Mouse (Mus musculus): Measurements from ENCODE around the gene Grin1. TPM values are rescaled to one million over a fixed set of nuclear protein-coding genes. Genes with fewer than 3 reads are reported as not detected.

Gene Grin1
- total and polyA plus RNA-seq, 3 experiments: 0.07 TPM; not detected in 2

DNA sequence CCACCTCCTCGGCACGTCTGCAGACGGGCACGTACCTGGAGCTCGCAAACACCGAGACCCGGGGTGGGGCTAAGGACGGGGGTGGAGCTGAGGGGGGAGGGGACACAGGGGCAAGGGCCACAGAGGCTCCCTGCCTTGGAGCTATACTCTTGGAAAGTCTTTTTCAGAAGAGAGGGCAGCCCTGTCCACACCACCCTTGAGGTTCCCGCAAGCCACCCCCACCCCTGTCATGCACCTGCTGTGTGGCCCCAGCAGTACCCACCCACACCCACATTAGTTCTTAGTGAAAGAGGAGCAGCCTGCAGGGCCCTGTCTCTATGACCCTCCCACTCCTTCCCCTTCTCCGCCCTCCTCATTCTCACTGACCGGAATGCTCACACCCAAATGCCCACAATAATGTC lies 7.5 kb downstream of the Grin1 start:
- no peak overlapping the region for H3K9ac ChIP-seq (ENCODE audit: control insufficient read depth, low read depth, low read length, poor library complexity, severe bottlenecking)
- peaks cover 0 to 2% of the 10 kb centered on the region in 2 experiments; a peak in 1 of 4 replicates for H3K27me3 ChIP-seq (ENCODE audit: control insufficient read depth in 1 of 2, insufficient read depth in 2 of 2, low read length in 2 of 2)
- no peak overlapping the region for H3K4me3 ChIP-seq (ENCODE audit: control insufficient read depth in 1 of 2, insufficient read depth in 1 of 2, low read depth in 2 of 2, low read length in 2 of 2)

DNA sequence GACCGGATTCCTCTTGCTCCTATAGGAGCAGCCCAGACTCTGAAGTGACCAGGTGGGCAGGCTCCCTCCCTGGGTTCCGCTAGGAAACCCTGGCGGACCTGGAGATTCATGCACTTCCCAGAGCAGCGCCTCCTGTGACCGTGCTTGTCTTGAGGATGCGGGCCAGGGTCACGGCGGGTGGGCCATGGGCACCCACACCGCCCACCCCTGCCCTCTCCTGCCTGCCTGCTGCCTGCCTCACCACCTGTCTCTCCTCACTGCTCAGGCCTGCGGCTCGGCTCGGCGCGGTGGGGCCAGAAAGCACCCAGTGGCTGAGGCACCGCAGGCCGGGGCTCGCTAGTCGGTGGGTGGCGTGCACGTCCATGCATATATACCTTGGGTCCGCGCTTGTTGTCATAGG lies 8.0 kb downstream of the Grin1 start:
- H3K27me3 ChIP-seq (ENCODE audit: control insufficient read depth in 1 of 2, insufficient read depth in 2 of 2, low read length in 2 of 2): peaks cover 0 to 2% of the 10 kb centered on the region in 2 experiments; a peak in 1 of 4 replicates
- H3K4me3 ChIP-seq (ENCODE audit: control insufficient read depth in 1 of 2, insufficient read depth in 1 of 2, low read depth in 2 of 2, low read length in 2 of 2): no peak overlapping the region
- H3K27ac ChIP-seq (ENCODE audit: control insufficient read depth, low read depth, low read length): no peak overlapping the region
- no peaks in the 10 kb centered on the region for H3K36me3 ChIP-seq (ENCODE audit: control insufficient read depth in 1 of 2, insufficient read depth in 2 of 2, low read length in 2 of 2)
- H3K9me3 ChIP-seq (replicated peaks; ENCODE audit: insufficient read depth, low read length): no peaks in the 10 kb centered on the region
- no peaks in the 10 kb centered on the region for H3K4me1 ChIP-seq (ENCODE audit: control insufficient read depth in 1 of 2, insufficient read depth in 2 of 2, low read length in 2 of 2)
- no peak for TF ChIP-seq MAX (IDR thresholded peaks at IDR 0.05; ENCODE audit: low read length)
- no peak for TF ChIP-seq CHD1 (IDR thresholded peaks at IDR 0.05; ENCODE audit: low read depth, low read length)
- TF ChIP-seq CHD2 (IDR thresholded peaks at IDR 0.05; ENCODE audit: low read length): no peak
- TF ChIP-seq RAD21 (IDR thresholded peaks at IDR 0.05; ENCODE audit: low read depth, low read length): no peak
- no peak for TF ChIP-seq ZC3H11A (IDR thresholded peaks at IDR 0.05; ENCODE audit: low read depth, low read length)
- TF ChIP-seq TCF12 (IDR thresholded peaks at IDR 0.05; ENCODE audit: low read depth, low read length): no peak
- no peak for TF ChIP-seq CTCF (IDR thresholded peaks at IDR 0.05 in 2 of 3, conservative IDR thresholded peaks at IDR 0.05 in 1 of 3; ENCODE audit: control insufficient read depth in 1 of 3, insufficient read depth in 1 of 3, low read depth in 2 of 3, low read length in 3 of 3, poor library complexity in 1 of 3, severe bottlenecking in 1 of 3)
- no peak for TF ChIP-seq GABPA (IDR thresholded peaks at IDR 0.05; ENCODE audit: low read depth, low read length)
- TF ChIP-seq EP300 (IDR thresholded peaks at IDR 0.05; ENCODE audit: low read depth in 1 of 2, low read length in 2 of 2): no peak
- no peak for TF ChIP-seq TAL1 (IDR thresholded peaks at IDR 0.05; ENCODE audit: low read length)
- TF ChIP-seq SIN3A (IDR thresholded peaks at IDR 0.05; ENCODE audit: low read length): no peak
- TF ChIP-seq NRF1 (IDR thresholded peaks at IDR 0.05; ENCODE audit: insufficient read depth, low read depth, low read length, poor library complexity, severe bottlenecking): no peak
- no peak for TF ChIP-seq ETS1 (IDR thresholded peaks at IDR 0.05; ENCODE audit: low read depth, low read length)
- H3K9ac ChIP-seq (ENCODE audit: control insufficient read depth, low read depth, low read length, poor library complexity, severe bottlenecking): no peak overlapping the region
- no peak for DNase-seq (ENCODE audit: low read depth, low spot score)
- no peaks in the 10 kb centered on the region for H3K79me2 ChIP-seq (ENCODE audit: control insufficient read depth, insufficient read depth, low read length, poor library complexity)

More for the DNA sequence above, 7.5 kb downstream of the Grin1 start:
- Histone ChIP-seq H3K4me1 (ENCODE audit: control insufficient read depth in 1 of 2, insufficient read depth in 2 of 2, low read length in 2 of 2) (no peaks in the 10 kb centered on the region), H3K79me2 (ENCODE audit: control insufficient read depth, insufficient read depth, low read length, poor library complexity) (no peaks in the 10 kb centered on the region), H3K9me3 (replicated peaks; ENCODE audit: insufficient read depth, low read length) (no peaks in the 10 kb centered on the region), H3K36me3 (ENCODE audit: control insufficient read depth in 1 of 2, insufficient read depth in 2 of 2, low read length in 2 of 2) (no peaks in the 10 kb centered on the region), H3K27ac (ENCODE audit: control insufficient read depth, low read depth, low read length) (no peak overlapping the region)
- TF ChIP-seq POLR2A (IDR thresholded peaks at IDR 0.05; ENCODE audit: control insufficient read depth in 1 of 2, insufficient read depth in 1 of 2, low read depth in 1 of 2, low read length in 2 of 2, poor library complexity in 1 of 2) (no peak), RCOR1 (IDR thresholded peaks at IDR 0.05; ENCODE audit: low read depth, low read length) (no peak), E2F4 (IDR thresholded peaks at IDR 0.05; ENCODE audit: borderline replicate concordance, low read depth, low read length) (no peak), MAZ (IDR thresholded peaks at IDR 0.05; ENCODE audit: low read depth, low read length) (no peak), SMC3 (IDR thresholded peaks at IDR 0.05; ENCODE audit: low read depth, low read length) (no peak), HCFC1 (IDR thresholded peaks at IDR 0.05; ENCODE audit: low read depth, low read length) (no peak), BHLHE40 (IDR thresholded peaks at IDR 0.05; ENCODE audit: borderline replicate concordance, low read depth, low read length) (no peak), NRF1 (IDR thresholded peaks at IDR 0.05; ENCODE audit: insufficient read depth, low read depth, low read length, poor library complexity, severe bottlenecking) (no peak), CHD2 (IDR thresholded peaks at IDR 0.05; ENCODE audit: low read length) (no peak), JUND (IDR thresholded peaks at IDR 0.05; ENCODE audit: low read depth, low read length) (no peak), KAT2A (conservative IDR thresholded peaks at IDR 0.05; ENCODE audit: low read depth, low read length) (no peak), POLR2AphosphoS5 (IDR thresholded peaks at IDR 0.05; ENCODE audit: borderline replicate concordance, low read depth, low read length) (no peak), GATA1 (IDR thresholded peaks at IDR 0.05; ENCODE audit: low read depth, low read length) (no peak), UBTF (IDR thresholded peaks at IDR 0.05; ENCODE audit: borderline replicate concordance, insufficient read depth, low read depth, low read length) (no peak)
- DNase-seq (ENCODE audit: low read depth, low spot score): no peak

Data from MEL (cell line).